Mouse (Mus musculus) forebrain, embryonic 13.5 days (tissue): ENCODE measurements around the gene Vapb. TPM values are rescaled to one million over a fixed set of nuclear protein-coding genes. Genes with fewer than 3 reads are reported as not detected.
A peak's percentile ranks its signal among the peaks of the same experiment; 100 is the strongest.
"Not testable (repeated sequence)": the region's sequence is repeated elsewhere in the genome, so short reads cannot be mapped to it uniquely, and the experiment has no call there.

Experiments
- ATAC-seq: fragments of 200-750 bp; cut with Nextera tagmentation; 2 replicates; pipeline ENCODE4 v1.8.0; 2017
- H3K27ac ChIP-seq: fragments of 300-500 bp; sonication (generic); 2 replicates; pipeline ENCODE4 v1.5.1; 2015; ENCODE audit warnings: inconsistent platforms, mild to moderate bottlenecking, moderate library complexity
- H3K27me3 ChIP-seq: fragments of 300-500 bp; sonication (generic); 2 replicates; pipeline ENCODE4 v1.6.1; 2015; ENCODE audit warnings: mild to moderate bottlenecking, inconsistent platforms
- H3K36me3 ChIP-seq: fragments of 300-500 bp; sonication (generic); 2 replicates; pipeline ENCODE4 v1.6.1; 2015; ENCODE audit warnings: mild to moderate bottlenecking, inconsistent platforms; ENCODE audit not compliant: poor library complexity, severe bottlenecking
- H3K4me1 ChIP-seq: fragments of 300-500 bp; sonication (generic); 2 replicates; pipeline ENCODE4 v1.6.1; 2015; ENCODE audit warnings: inconsistent platforms
- H3K4me2 ChIP-seq: fragments of 300-500 bp; sonication (generic); 2 replicates; pipeline ENCODE4 v1.6.1; 2015; ENCODE audit warnings: inconsistent platforms, mild to moderate bottlenecking, moderate library complexity
- H3K4me3 ChIP-seq: fragments of 300-500 bp; sonication (generic); 2 replicates; pipeline ENCODE4 v1.5.1; 2015; ENCODE audit warnings: mild to moderate bottlenecking, inconsistent platforms
- H3K9ac ChIP-seq: fragments of 300-500 bp; sonication (generic); 2 replicates; pipeline ENCODE4 v1.6.1; 2015; ENCODE audit warnings: mild to moderate bottlenecking, inconsistent platforms
- H3K9me3 ChIP-seq: fragments of 300-500 bp; sonication (generic); replicated peaks from 2 replicates; pipeline ENCODE4 v1.6.1; 2016; ENCODE audit warnings: inconsistent platforms
- whole genome bisulfite sequencing: fragments of 180-500 bp; shearing (Covaris S2); methylation state at CpG from one replicate; pipeline ENCODE4 v1.1.7; 2015; 5-methylcytosine and 5-hydroxymethylcytosine counted together
- polyA plus RNA-seq: library from polyadenylated mRNA; unstranded; fragments of >200 nt; fragmentation: Nextera tagmentation; extraction: Ambion mirVana; gene quantifications from 2 replicates; pipeline ENCODE4 v1.2.1, GENCODE M21; 2015

The Vapb gene
- 9.0 and 11.4 TPM in 2 replicates for polyA plus RNA-seq

GRCm38 (mm10) chr2:173737222-173737989, at the start of gene Vapb:
Vapb (plus strand) TSS chr2:173737511.
- Histone ChIP-seq H3K4me2 (peak within 1 kb of the TSS; percentile 79), H3K27ac (peak within 1 kb of the TSS; percentile 69), H3K9me3 (no peaks in the 10 kb centered on the region), H3K36me3 (peaks cover 7% of the 10 kb centered on the region; the same call in 1 of the 2 replicates), H3K27me3 (no peaks in the 10 kb centered on the region), H3K9ac (peak within 1 kb of the TSS; percentile 89), H3K4me3 (peak within 1 kb of the TSS; percentile 88), H3K4me1 (peaks cover 19% of the 10 kb centered on the region)
- under 1% methylated on average over 57 of the region's 70 CpGs for WGBS
- ATAC-seq = peak; percentile 98

GRCm38 (mm10) chr2:173689835-173690234, 47.5 kb upstream of the Vapb start:
- peaks cover 41% of the 10 kb centered on the region for H3K36me3 ChIP-seq
- H3K9me3 ChIP-seq = no peaks in the 10 kb centered on the region
- H3K27ac ChIP-seq = no peak overlapping the region
- no peak overlapping the region for H3K4me3 ChIP-seq
- no peaks in the 10 kb centered on the region for H3K27me3 ChIP-seq
- H3K4me1 ChIP-seq = no peaks in the 10 kb centered on the region; the same call in 1 of the 2 replicates
- H3K4me2 ChIP-seq = no peak overlapping the region
- no peak for ATAC-seq
- H3K9ac ChIP-seq = no peak overlapping the region

- Histone ChIP-seq H3K4me2 (no peak overlapping the region), H3K9me3 (no peaks in the 10 kb centered on the region), H3K9ac (no peak overlapping the region), H3K36me3 (peaks cover 57% of the 10 kb centered on the region), H3K4me3 (no peak overlapping the region), H3K27ac (no peak overlapping the region), H3K27me3 (no peaks in the 10 kb centered on the region), H3K4me1 (no peaks in the 10 kb centered on the region; the same call in 1 of the 2 replicates)
- 0 out of 2 replicates have a peak, but pooled peaks have one; percentile 24 for ATAC-seq
- WGBS = 85% methylated on average over 6 of the region's 6 CpGs
These were observed 45.6 kb upstream of the Vapb start for GRCm38 (mm10) chr2:173691748-173692147.

GRCm38 (mm10) chr2:173692693-173693092, 44.6 kb upstream of the Vapb start:
- Histone ChIP-seq H3K27me3 (no peaks in the 10 kb centered on the region), H3K9me3 (no peaks in the 10 kb centered on the region), H3K4me3 (no peak overlapping the region), H3K36me3 (peaks cover 66% of the 10 kb centered on the region), H3K9ac (no peak overlapping the region), H3K4me2 (no peak overlapping the region), H3K27ac (no peak overlapping the region), H3K4me1 (no peaks in the 10 kb centered on the region)
- ATAC-seq = no peak
- 78% methylated on average over 2 of the region's 2 CpGs for WGBS

GRCm38 (mm10) chr2:173698850-173699249, 38.5 kb upstream of the Vapb start:
- H3K36me3 ChIP-seq = peaks cover 79% of the 10 kb centered on the region
- ATAC-seq = no peak
- 100% methylated on average over 3 of the region's 3 CpGs for WGBS

GRCm38 (mm10) chr2:173702096-173702866, 35.0 kb upstream of the Vapb start:
- H3K4me3 ChIP-seq = no peak overlapping the region
- peaks cover 65% of the 10 kb centered on the region for H3K36me3 ChIP-seq
- H3K9ac ChIP-seq = no peak overlapping the region
- no peak overlapping the region for H3K4me2 ChIP-seq
- H3K4me1 ChIP-seq = peaks cover 6% of the 10 kb centered on the region; the same call in 1 of the 2 replicates
- no peaks in the 10 kb centered on the region for H3K9me3 ChIP-seq
- no peak for ATAC-seq
- peak overlapping the region; percentile 14 for H3K27ac ChIP-seq
- 77% methylated on average over 16 of the region's 16 CpGs for WGBS
- H3K27me3 ChIP-seq = no peaks in the 10 kb centered on the region

More at GRCm38 (mm10) chr2:173698850-173699249, 38.5 kb upstream of the Vapb start:
- no peak overlapping the region for H3K4me2 ChIP-seq
- no peak overlapping the region for H3K4me3 ChIP-seq
- H3K9me3 ChIP-seq = no peaks in the 10 kb centered on the region
- no peaks in the 10 kb centered on the region for H3K27me3 ChIP-seq
- H3K27ac ChIP-seq = no peak overlapping the region
- no peak overlapping the region for H3K9ac ChIP-seq
- peaks cover 6% of the 10 kb centered on the region; the same call in 1 of the 2 replicates for H3K4me1 ChIP-seq

GRCm38 (mm10) chr2:173702867-173703237, 34.5 kb upstream of the Vapb start:
- WGBS = 93% methylated on average over 12 of the region's 12 CpGs
- H3K4me3 ChIP-seq = no peak overlapping the region
- no peaks in the 10 kb centered on the region for H3K27me3 ChIP-seq
- ATAC-seq = no peak
- H3K4me1 ChIP-seq = peaks cover 6% of the 10 kb centered on the region; the same call in 1 of the 2 replicates
- H3K27ac ChIP-seq = no peak overlapping the region
- no peak overlapping the region for H3K4me2 ChIP-seq
- H3K36me3 ChIP-seq = peaks cover 60% of the 10 kb centered on the region
- no peak overlapping the region for H3K9ac ChIP-seq
- H3K9me3 ChIP-seq = no peaks in the 10 kb centered on the region

GRCm38 (mm10) chr2:173705827-173706551, 31.3 kb upstream of the Vapb start:
- no peak overlapping the region for H3K4me2 ChIP-seq
- 77% methylated on average over 15 of the region's 15 CpGs for WGBS

GRCm38 (mm10) chr2:173707626-173708025, 29.7 kb upstream of the Vapb start:
- H3K9ac ChIP-seq, H3K27me3 ChIP-seq, ATAC-seq, H3K27ac ChIP-seq, H3K4me1 ChIP-seq, H3K4me2 ChIP-seq, H3K4me3 ChIP-seq, H3K9me3 ChIP-seq: not testable (repeated sequence)
- peaks cover 19% of the 10 kb centered on the region; the same call in 1 of the 2 replicates for H3K36me3 ChIP-seq

More at GRCm38 (mm10) chr2:173705827-173706551, 31.3 kb upstream of the Vapb start:
- H3K36me3 ChIP-seq = peaks cover 34% of the 10 kb centered on the region
- H3K4me3 ChIP-seq = no peak overlapping the region
- no peak overlapping the region for H3K9ac ChIP-seq
- ATAC-seq = no peak
- H3K4me1 ChIP-seq = peaks cover 6% of the 10 kb centered on the region; the same call in 1 of the 2 replicates
- no peak overlapping the region for H3K27ac ChIP-seq
- H3K9me3 ChIP-seq = no peaks in the 10 kb centered on the region
- no peaks in the 10 kb centered on the region for H3K27me3 ChIP-seq

GRCm38 (mm10) chr2:173710193-173710592, 27.1 kb upstream of the Vapb start:
- 81% methylated on average over 6 of the region's 6 CpGs for WGBS
- Histone ChIP-seq H3K36me3 (0 out of 2 replicates have a peak, but pooled peaks cover 3% of the 10 kb centered on the region), H3K4me1 (peaks cover 12% of the 10 kb centered on the region), H3K9ac (no peak overlapping the region), H3K9me3 (no peaks in the 10 kb centered on the region), H3K27ac (no peak overlapping the region), H3K27me3 (no peaks in the 10 kb centered on the region), H3K4me2 (no peak overlapping the region), H3K4me3 (no peak overlapping the region)
- ATAC-seq = no peak

- Histone ChIP-seq H3K9me3 (no peaks in the 10 kb centered on the region), H3K27ac (no peak overlapping the region), H3K9ac (no peak overlapping the region), H3K4me2 (no peak overlapping the region), H3K27me3 (no peaks in the 10 kb centered on the region), H3K4me3 (no peak overlapping the region), H3K36me3 (no peaks in the 10 kb centered on the region), H3K4me1 (peaks cover 15% of the 10 kb centered on the region)
- 54% methylated on average over 10 of the region's 10 CpGs for WGBS
- ATAC-seq = no peak
These were observed 24.7 kb upstream of the Vapb start for GRCm38 (mm10) chr2:173712656-173713055.
